Mouse (Mus musculus): ENCODE data around the gene Carm1.

DNA sequence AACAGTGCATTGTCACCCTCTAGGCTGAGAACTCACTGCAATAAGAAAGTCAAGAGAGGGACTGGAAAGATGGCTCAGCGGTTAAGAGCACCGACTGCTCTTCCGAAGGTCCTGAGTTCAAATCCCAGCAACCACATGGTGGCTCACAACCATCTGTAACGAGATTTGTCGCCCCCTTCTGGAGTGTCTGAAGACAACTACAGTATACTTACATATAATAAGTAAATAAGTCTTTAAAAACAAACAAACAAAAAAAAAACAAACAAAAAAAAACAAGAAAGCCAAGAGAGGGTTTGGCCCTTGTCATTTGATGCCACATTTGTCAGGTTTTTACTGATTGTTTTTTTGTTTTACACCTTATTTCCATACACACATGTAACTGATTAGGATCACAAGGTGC is 57.4 kb downstream of the Carm1 start:
- no peak for TF ChIP-seq CTCF (IDR thresholded peaks at IDR 0.05; ENCODE audit: insufficient read depth, low read depth, low read length)
- no peak for TF ChIP-seq POLR2A (IDR thresholded peaks at IDR 0.05; ENCODE audit: insufficient read depth, low read depth, low read length)
